Mouse (Mus musculus): ENCODE measurements at regions not wholly inside any gene's neighbourhood (a gene's known extent, or its start where the extent isn't known, plus 50 kb on each side); places are given as distances from the start of the nearest gene placed in this dataset.

DNA sequence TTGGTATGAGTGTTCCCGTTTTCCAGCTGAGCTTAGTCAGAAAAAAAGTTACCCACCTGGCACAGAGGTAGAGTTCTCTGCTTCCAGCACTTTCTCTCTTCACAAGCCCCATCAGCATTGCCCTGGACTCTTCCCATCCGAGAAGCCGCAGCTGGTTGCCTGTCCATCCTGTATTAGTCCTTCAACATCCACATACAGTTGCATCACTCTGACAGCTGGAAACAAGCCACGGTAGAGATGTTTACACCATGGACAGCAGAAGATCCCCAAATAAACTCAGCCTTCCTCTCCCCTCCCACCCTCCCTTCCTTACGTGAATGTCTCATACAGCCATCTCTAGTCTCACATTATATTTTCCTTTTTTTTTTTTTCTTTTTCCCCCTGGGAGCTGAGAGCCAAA is 304.9 kb downstream of the Gpam start:
- TF ChIP-seq CTCF (conservative IDR thresholded peaks at IDR 0.05; ENCODE audit: low read length) (no peak), NANOG (IDR thresholded peaks at IDR 0.05; ENCODE audit: borderline replicate concordance, low read length) (no peak)

All from E14TG2a.4 (cell line).